Mouse (Mus musculus): Measurements from ENCODE around the gene Rab38.

Gene Rab38

DNA sequence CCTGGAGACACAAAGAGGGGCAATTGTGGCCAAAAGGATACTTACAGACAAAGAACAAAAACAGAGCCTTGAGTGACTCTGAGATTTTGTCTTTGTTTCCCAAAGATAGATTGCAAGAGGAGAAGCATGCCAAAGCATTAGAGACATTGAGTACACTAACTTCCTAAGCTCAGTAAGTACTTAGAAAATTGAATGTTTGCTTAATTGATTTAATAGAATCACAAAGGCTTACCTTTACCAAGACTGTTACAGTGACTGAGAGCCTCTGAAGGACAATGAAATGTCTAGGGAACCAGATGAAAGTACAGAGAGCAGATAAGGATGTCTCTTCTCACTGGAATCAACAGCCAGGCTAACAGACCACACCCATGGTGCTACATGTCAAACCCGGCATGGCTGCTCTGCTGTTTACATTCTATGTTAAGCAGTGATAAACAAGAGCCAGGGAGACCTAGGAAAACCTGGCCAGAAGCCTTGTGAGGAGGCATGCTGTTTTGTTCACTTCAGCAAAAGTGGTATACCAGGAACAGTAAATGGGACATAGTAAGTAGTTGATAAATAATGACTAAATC, 97.1 kb downstream of the Rab38 start:
- no peak for DNase-seq (ENCODE audit: low spot score in 2 of 2)

DNA sequence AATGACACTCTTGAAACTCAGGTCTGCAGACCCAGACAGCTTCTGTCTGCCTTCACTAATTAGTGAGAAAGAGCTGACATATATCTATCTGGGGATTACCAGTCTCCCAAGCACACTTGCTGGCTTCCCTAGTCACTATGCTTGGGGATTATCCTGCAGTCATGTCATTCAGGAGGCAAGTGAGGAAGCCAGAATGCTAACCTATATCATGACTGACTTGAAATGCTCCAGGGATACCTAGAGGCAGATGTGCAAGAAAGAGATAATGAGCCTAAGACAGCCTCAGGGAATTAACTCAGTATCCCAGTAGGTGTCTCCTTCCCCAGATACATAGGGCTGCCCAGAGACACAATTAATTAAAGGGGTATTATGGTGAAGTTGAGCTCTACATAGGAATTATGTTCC, 106.1 kb downstream of the Rab38 start:
- DNase-seq (ENCODE audit: low spot score in 2 of 2): no peak

DNA sequence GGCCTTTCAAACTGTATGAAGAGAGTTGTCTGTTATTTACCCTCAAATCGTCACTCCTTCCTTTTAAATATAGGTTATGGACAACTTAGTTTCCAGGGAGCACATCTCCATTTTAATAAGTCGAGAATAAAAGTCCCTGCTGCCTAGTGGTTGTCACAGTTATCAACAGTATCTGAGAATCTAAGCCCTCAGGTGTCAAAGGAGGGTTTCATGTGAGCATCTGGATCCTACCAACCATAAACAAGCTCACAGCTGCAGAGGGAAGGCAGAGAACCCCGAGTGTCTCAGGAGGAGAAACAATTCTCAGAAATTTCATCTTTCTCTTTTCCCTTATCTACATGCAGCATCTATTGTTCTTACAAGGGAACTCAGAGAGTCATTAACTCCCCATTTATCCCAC, 106.7 kb downstream of the Rab38 start:
- DNase-seq (ENCODE audit: low spot score in 2 of 2): no peak
